Mouse (Mus musculus) lung, adult 2 months (tissue): Measurements from ENCODE around the gene Nop10. TPM values are rescaled to one million over a fixed set of nuclear protein-coding genes. Genes with fewer than 3 reads are reported as not detected.
"Not testable (repeated sequence)": the region's sequence is repeated elsewhere in the genome, so short reads cannot be mapped to it uniquely, and the experiment has no call there.

Experiments
- DNase-seq: peaks from one replicate; pipeline ENCODE4 v3.0.0; 2022
- H3K4me1 ChIP-seq: fragments of 200-500 bp; 2 replicates; pipeline ENCODE4 v1.6.1; 2011; ENCODE audit warnings: low read length; ENCODE audit not compliant: control insufficient read depth, insufficient read depth
- H3K4me3 ChIP-seq: fragments of 200-500 bp; replicated peaks from 2 replicates; pipeline ENCODE3; 2011; ENCODE audit warnings: low read depth, mild to moderate bottlenecking, control low read depth, low read length; ENCODE audit errors: extremely low read depth
- CTCF ChIP-seq: fragments of 200-500 bp; IDR thresholded peaks from 2 replicates; pipeline ENCODE4 v1.5.1; 2011; ENCODE audit warnings: mild to moderate bottlenecking, low read length, control low read depth; ENCODE audit not compliant: insufficient read depth
- POLR2A ChIP-seq: fragments of 200-500 bp; IDR thresholded peaks from 2 replicates; pipeline ENCODE4 v1.6.1; 2011; ENCODE audit warnings: low read depth, mild to moderate bottlenecking, control low read depth, low read length, borderline replicate concordance; ENCODE audit errors: extremely low read depth
- WGBS: fragments of 180-500 bp; shearing (Covaris S2); methylation state at CpG from one replicate; pipeline ENCODE4 v1.1.7; 2018; 5-methylcytosine and 5-hydroxymethylcytosine counted together
- polyA plus RNA-seq: library from polyadenylated mRNA; depleted of rRNA; stranded (reverse); fragments of >200 nt; gene quantifications from 2 replicates; pipeline ENCODE4 v1.2.3, GENCODE M21; 2012

The Nop10 gene
- polyA plus RNA-seq, 1 experiment, result 50.4 TPM

GRCm38 (mm10) chr2:112276870-112277269 lies 15.1 kb downstream of the Nop10 start:
- no peak for DNase-seq
- 86% methylated on average over 3 of the region's 3 CpGs for WGBS
- H3K4me3 ChIP-seq, result no peak overlapping the region
- no peaks in the 10 kb centered on the region; the same call in 1 of the 2 replicates for H3K4me1 ChIP-seq
- no peak for TF ChIP-seq CTCF
- TF ChIP-seq POLR2A, result no peak

GRCm38 (mm10) chr2:112282846-112283245 lies 21.1 kb downstream of the Nop10 start:
- Histone ChIP-seq H3K4me1 (no peaks in the 10 kb centered on the region; the same call in none of the 2 replicates), H3K4me3 (no peak overlapping the region)
- WGBS, result 96% methylated on average over 1 of the region's 1 CpGs
- DNase-seq, result no peak
- no peak for TF ChIP-seq POLR2A
- no peak for TF ChIP-seq CTCF

- Histone ChIP-seq H3K4me1 (no peaks in the 10 kb centered on the region; the same call in 1 of the 2 replicates), H3K4me3 (peak overlapping the region; percentile 72)
- WGBS, result 7% methylated on average over 21 of the region's 21 CpGs
- TF ChIP-seq POLR2A, result peak; percentile 73; the same call in 1 of the 2 replicates
- no peak for TF ChIP-seq CTCF
- DNase-seq, result peak; percentile 68
These were observed 22.8 kb downstream of the Nop10 start for GRCm38 (mm10) chr2:112284363-112285030.

GRCm38 (mm10) chr2:112285031-112285390 lies 23.3 kb downstream of the Nop10 start:
- no peak for DNase-seq
- Histone ChIP-seq H3K4me3 (peak overlapping the region; percentile 72), H3K4me1 (no peaks in the 10 kb centered on the region; the same call in 1 of the 2 replicates)
- TF ChIP-seq CTCF, result no peak
- WGBS, result 48% methylated on average over 6 of the region's 6 CpGs

GRCm38 (mm10) chr2:112286062-112286461 lies 24.3 kb downstream of the Nop10 start:
- not testable (repeated sequence) for DNase-seq, H3K4me3 ChIP-seq, H3K4me1 ChIP-seq
- WGBS, result 96% methylated on average over 1 of the region's 1 CpGs

- Histone ChIP-seq H3K4me3 (no peak overlapping the region), H3K4me1 (no peaks in the 10 kb centered on the region; the same call in 1 of the 2 replicates)
- no peak for DNase-seq
- 53% methylated on average over 4 of the region's 4 CpGs for whole genome bisulfite sequencing
- no peak for TF ChIP-seq POLR2A
- no peak for TF ChIP-seq CTCF
These were observed 25.3 kb downstream of the Nop10 start for GRCm38 (mm10) chr2:112287059-112287458.

GRCm38 (mm10) chr2:112289507-112289906 lies 27.8 kb downstream of the Nop10 start:
- DNase-seq, result no peak
- 86% methylated on average over 3 of the region's 3 CpGs for WGBS

GRCm38 (mm10) chr2:112292823-112293222 lies 31.1 kb downstream of the Nop10 start:
- Histone ChIP-seq H3K4me3 (no peak overlapping the region), H3K4me1 (no peaks in the 10 kb centered on the region; the same call in 1 of the 2 replicates)
- WGBS, result 86% methylated on average over 2 of the region's 2 CpGs
- TF ChIP-seq POLR2A (no peak), CTCF (no peak)
- DNase-seq, result no peak

More at GRCm38 (mm10) chr2:112289507-112289906, 27.8 kb downstream of the Nop10 start:
- TF ChIP-seq CTCF, result no peak
- TF ChIP-seq POLR2A, result no peak
- no peak overlapping the region for H3K4me3 ChIP-seq
- no peaks in the 10 kb centered on the region; the same call in none of the 2 replicates for H3K4me1 ChIP-seq

GRCm38 (mm10) chr2:112296211-112296610 lies 34.5 kb downstream of the Nop10 start:
- H3K4me3 ChIP-seq, result no peak overlapping the region
- TF ChIP-seq CTCF, result no peak
- TF ChIP-seq POLR2A, result no peak
- DNase-seq, result no peak
- 87% methylated on average over 3 of the region's 3 CpGs for WGBS
- no peaks in the 10 kb centered on the region; the same call in 1 of the 2 replicates for H3K4me1 ChIP-seq

GRCm38 (mm10) chr2:112298221-112298620 lies 36.5 kb downstream of the Nop10 start:
- WGBS, result 87% methylated on average over 4 of the region's 4 CpGs
- Histone ChIP-seq H3K4me3 (no peak overlapping the region), H3K4me1 (no peaks in the 10 kb centered on the region; the same call in 1 of the 2 replicates)
- TF ChIP-seq POLR2A, result no peak
- no peak for TF ChIP-seq CTCF
- no peak for DNase-seq
